Mouse (Mus musculus) ES-CJ7 (cell line): Measurements from ENCODE around the gene Samd13.

Experiments
- DNase-seq: peaks from one replicate; pipeline ENCODE4 v3.0.0; 2011; ENCODE audit warnings: low read depth, low spot score

Gene Samd13

GRCm38 (mm10) chr3:146684811-146685675 lies at the start of gene Samd13:
Gene Samd13 (minus strand): TSS chr3:146685592.
- peak; percentile 60 for DNase-seq

GRCm38 (mm10) chr3:146731499-146731898 lies 46.1 kb upstream of the Samd13 start:
- no peak for DNase-seq

- no peak for DNase-seq
Measured at GRCm38 (mm10) chr3:146723037-146723436, 37.6 kb upstream of the Samd13 start.

GRCm38 (mm10) chr3:146719696-146720095 lies 34.3 kb upstream of the Samd13 start:
- DNase-seq = no peak

GRCm38 (mm10) chr3:146718251-146718650 lies 32.9 kb upstream of the Samd13 start:
- DNase-seq = no peak

GRCm38 (mm10) chr3:146712305-146712704 lies 26.9 kb upstream of the Samd13 start:
- DNase-seq = no peak

GRCm38 (mm10) chr3:146711559-146711958 lies 26.2 kb upstream of the Samd13 start:
- no peak for DNase-seq

GRCm38 (mm10) chr3:146711084-146711483 lies 25.7 kb upstream of the Samd13 start:
- no peak for DNase-seq

GRCm38 (mm10) chr3:146709086-146709485 lies 23.7 kb upstream of the Samd13 start:
- no peak for DNase-seq

- no peak for DNase-seq
Measured at GRCm38 (mm10) chr3:146708381-146708780, 23.0 kb upstream of the Samd13 start.

GRCm38 (mm10) chr3:146704099-146704498 lies 18.7 kb upstream of the Samd13 start:
- DNase-seq = no peak

- no peak for DNase-seq
Measured at GRCm38 (mm10) chr3:146700051-146700450, 14.7 kb upstream of the Samd13 start.

GRCm38 (mm10) chr3:146698982-146699381 lies 13.6 kb upstream of the Samd13 start:
- no peak for DNase-seq

GRCm38 (mm10) chr3:146692547-146692946 lies 7.2 kb upstream of the Samd13 start:
- DNase-seq = no peak

- DNase-seq = no peak
Measured at GRCm38 (mm10) chr3:146687121-146687725, 1.8 kb upstream of the Samd13 start.

GRCm38 (mm10) chr3:146686428-146686827 lies 1.0 kb upstream of the Samd13 start:
- DNase-seq = no peak

GRCm38 (mm10) chr3:146683095-146683494 lies 2.3 kb downstream of the Samd13 start:
- no peak for DNase-seq

- DNase-seq = no peak
Measured at GRCm38 (mm10) chr3:146682140-146682651, 3.2 kb downstream of the Samd13 start.

GRCm38 (mm10) chr3:146681696-146682095 lies 3.7 kb downstream of the Samd13 start:
- DNase-seq = no peak

- no peak for DNase-seq
Measured at GRCm38 (mm10) chr3:146680625-146681024, 4.8 kb downstream of the Samd13 start.

GRCm38 (mm10) chr3:146679646-146680045 lies 5.7 kb downstream of the Samd13 start:
- peak; percentile 27 for DNase-seq

GRCm38 (mm10) chr3:146676193-146676592 lies 9.2 kb downstream of the Samd13 start:
- no peak for DNase-seq

GRCm38 (mm10) chr3:146675101-146675500 lies 10.3 kb downstream of the Samd13 start:
- no peak for DNase-seq
